Mouse (Mus musculus) ES-CJ7 (cell line): ENCODE measurements around the gene Col9a1.

ENCODE experiments used
- DNase-seq: peaks from one replicate; pipeline ENCODE4 v3.0.0; 2011; ENCODE audit warnings: low read depth, low spot score

Gene Col9a1

DNA sequence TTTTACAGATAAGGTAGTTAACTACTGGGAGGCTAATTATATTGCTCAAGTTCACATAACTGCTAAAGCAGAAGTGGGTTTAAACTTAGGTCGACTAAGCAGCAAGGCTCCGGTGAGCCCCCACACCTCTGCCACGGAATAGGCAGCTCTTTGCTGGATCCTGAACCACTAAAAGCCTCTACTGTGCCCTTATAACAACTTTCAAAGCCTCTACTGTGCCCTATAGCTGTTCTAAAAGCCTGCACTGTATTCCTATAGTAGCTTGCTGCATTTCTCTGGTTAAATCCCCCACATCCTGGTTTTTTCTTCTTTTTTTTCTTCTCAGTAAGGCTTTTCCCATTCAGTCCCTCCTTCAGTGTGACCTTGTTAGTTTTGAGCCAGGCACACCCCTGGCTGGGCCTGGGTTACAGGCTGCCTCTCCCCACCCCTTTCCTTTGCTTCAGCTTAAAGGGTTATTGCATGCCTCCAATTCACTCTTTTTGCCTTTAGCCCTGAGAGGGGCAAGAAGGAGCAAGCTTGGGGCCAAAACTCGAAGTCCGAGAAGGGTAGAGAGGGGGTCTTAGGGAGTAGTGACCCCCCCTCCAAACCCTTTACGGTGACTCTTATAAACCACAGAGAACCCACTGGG, at the start of gene Col9a1:
Gene Col9a1 (plus strand): TSS at position 387 of the 628 bp plus-strand sequence.
- DNase-seq = no peak

DNA sequence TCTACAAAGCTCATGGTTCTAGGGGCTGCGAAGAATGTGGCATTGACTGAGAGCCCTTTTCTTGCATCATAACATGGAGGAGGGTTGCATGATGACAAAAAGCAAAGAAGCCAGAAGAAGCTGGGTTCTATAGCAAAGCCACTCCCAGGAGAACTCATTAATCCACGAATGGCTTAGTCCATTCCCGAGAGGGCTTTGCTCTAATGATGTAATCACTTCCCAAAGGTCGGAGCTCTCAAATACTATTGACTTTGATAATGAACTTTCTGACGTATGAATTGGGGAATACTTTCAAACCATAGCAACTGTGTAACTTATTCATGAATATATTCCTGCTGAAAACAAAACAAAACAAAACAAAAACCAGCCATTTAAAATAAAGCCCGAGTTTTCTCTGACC, 49.5 kb upstream of the Col9a1 start:
- DNase-seq = no peak

- no peak for DNase-seq
Observed at GRCm38 (mm10) chr1:24133853-24134252, 43.6 kb upstream of the Col9a1 start.

DNA sequence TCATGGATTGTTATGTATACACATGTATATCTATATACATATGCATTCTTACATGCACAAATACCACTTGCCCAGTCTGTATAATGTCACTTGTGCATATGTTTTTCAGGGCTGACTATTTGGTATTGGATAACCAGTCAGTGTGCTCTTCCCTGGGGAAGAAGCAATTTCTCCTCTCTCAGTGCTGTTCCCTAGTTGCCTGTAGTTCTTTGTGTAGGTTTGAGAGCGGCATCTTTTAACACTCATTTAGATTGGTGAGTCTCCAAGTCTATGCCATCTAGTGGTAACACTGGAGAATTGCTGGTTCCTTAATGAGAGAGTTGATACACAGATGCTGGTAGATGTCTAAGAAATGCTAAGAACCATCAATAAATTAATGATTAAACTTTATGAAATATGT, 42.6 kb upstream of the Col9a1 start:
- DNase-seq = peak; percentile 66

DNA sequence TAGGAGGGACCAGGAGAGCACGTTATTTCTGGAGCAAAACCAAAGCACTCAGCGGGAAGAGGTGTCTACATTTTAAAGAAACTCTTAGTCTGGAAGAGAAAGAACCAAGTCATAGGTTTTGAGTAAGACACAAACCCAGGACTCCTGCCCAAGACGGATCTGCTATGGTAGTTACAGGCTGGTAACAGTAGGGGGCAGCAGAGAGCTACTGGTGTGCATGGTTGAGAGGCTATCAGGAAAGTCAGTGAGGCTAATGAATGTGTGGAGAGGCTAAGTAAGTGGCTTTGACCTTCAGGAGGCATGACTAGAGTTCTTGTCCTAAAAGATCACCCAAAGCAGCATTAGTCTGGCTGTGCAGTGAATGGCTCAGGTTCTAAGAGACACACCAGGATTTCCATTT, 40.3 kb upstream of the Col9a1 start:
- peak; percentile 82 for DNase-seq

GRCm38 (mm10) chr1:24140555-24140954, 36.9 kb upstream of the Col9a1 start:
- no peak for DNase-seq

GRCm38 (mm10) chr1:24143504-24143903, 33.9 kb upstream of the Col9a1 start:
- DNase-seq = no peak

DNA sequence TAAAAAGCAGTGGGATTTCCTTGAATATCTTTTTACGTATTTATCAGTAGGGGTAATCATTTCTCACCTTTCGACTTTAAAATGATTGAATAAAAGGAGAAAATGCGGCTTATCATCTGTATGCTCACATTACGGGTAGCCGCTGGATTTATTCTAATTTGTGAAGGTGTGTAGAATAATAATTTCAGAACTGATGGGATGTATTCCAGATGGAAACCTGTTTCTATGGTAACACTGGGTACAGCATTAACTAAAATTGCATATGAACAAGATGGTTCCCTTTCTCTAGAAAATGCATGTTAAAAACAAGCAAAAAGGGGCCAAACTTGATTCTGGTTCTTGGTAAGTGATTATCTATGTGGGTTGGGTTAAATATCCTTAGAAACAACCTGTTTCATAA, 19.7 kb upstream of the Col9a1 start:
- DNase-seq = no peak

DNA sequence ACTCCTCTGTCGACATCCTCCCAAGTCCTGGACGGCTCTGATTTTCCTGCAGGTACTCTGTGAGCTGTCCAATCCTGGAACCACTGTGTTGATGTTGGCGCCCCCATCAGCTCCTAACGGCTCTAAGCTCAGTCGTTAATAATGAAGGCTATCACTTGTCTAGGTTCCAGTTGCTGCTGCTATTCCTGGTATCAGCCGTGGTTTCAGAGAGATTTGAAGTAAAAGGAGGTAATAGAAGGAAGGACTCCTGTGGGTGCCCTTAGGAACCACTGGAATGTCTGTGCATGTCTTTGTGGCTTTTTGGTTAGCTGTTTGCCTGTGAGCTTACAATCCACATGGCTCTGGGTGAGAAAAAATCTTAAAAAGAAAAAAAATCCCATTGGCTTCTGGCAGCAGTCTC, 8.0 kb upstream of the Col9a1 start:
- peak; percentile 11 for DNase-seq

DNA sequence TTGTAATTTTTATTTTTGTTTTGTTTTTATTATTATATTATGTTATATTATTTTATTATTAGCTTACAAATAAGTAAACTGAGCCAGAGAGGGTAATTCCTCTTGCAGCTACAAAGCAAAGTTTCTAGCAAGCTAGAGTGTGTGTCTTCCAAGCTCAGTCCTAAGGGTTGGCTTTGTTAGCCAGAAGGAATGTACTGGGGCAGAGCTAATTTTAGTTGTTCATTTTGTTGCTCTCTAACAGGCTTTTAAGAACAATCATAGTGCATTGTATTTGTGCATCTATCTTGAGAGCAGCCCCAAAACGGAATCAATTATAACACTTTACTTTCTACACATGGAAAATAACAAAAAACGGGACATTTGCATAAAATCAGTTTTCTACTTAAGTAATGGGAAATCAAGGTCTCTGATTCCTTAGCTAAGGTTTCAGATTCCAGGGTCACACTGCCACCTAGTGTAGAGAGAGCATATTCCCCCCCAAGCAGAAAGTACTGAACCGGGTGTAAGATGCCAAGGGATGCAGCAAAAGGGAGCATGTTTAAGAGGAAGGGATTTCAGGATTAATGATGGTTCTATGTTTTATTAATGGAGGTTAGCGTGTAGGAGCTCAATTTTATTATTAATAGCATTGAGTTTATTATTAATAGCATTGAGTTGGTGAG, 6.1 kb upstream of the Col9a1 start:
- peak; percentile 61 for DNase-seq

GRCm38 (mm10) chr1:24171898-24172297, 5.5 kb upstream of the Col9a1 start:
- DNase-seq = no peak

- no peak for DNase-seq
Observed at GRCm38 (mm10) chr1:24172656-24173055, 4.8 kb upstream of the Col9a1 start.

GRCm38 (mm10) chr1:24175761-24176160, 1.6 kb upstream of the Col9a1 start:
- no peak for DNase-seq

GRCm38 (mm10) chr1:24179856-24180255, 2.4 kb downstream of the Col9a1 start:
- DNase-seq = no peak

GRCm38 (mm10) chr1:24184981-24185380, 7.6 kb downstream of the Col9a1 start:
- DNase-seq = no peak

GRCm38 (mm10) chr1:24186964-24187363, 9.6 kb downstream of the Col9a1 start:
- no peak for DNase-seq

DNA sequence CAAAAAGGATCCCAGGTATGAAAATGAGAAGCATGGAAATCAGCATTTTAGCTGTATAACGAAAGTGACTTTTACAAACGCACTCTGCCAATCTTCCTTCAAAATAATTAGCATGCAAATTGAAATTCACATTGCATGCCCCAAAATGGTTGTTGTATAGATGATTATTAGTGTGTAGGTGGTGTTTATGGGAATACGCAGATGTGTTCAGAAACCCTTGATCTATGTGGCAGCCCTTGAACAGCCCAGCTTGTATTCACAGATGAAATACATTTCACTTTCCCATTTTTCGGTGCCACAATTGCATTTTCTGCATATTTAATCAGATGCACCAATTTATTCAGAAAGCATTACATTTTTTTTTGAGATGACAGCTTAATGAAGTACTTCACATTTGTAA, 14.3 kb downstream of the Col9a1 start:
- DNase-seq = no peak

DNA sequence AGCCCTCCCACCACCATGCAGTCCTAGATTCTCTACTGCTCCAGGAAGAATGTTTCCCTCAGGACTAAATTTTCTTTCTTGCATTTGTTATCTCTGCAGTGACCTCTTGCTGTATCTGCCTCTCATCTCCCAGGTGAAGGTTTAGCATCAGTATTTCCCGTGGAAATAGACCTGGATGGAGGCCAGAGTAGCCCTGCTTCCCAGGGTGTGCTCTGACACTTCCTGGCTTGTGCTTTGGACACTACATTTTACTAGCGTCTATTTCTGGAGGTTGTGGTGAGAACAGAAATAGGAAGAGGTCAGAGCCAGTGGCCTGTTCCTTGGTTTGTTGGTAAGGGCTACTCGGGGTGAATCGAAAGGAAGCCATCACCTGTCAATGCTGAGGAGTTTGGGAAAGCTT, 16.7 kb downstream of the Col9a1 start:
- DNase-seq = no peak

- no peak for DNase-seq
Observed at GRCm38 (mm10) chr1:24195070-24195840, 17.8 kb downstream of the Col9a1 start.

GRCm38 (mm10) chr1:24195951-24196517, 18.6 kb downstream of the Col9a1 start:
- no peak for DNase-seq

- DNase-seq = no peak
Observed at GRCm38 (mm10) chr1:24211621-24212385, 34.4 kb downstream of the Col9a1 start.

DNA sequence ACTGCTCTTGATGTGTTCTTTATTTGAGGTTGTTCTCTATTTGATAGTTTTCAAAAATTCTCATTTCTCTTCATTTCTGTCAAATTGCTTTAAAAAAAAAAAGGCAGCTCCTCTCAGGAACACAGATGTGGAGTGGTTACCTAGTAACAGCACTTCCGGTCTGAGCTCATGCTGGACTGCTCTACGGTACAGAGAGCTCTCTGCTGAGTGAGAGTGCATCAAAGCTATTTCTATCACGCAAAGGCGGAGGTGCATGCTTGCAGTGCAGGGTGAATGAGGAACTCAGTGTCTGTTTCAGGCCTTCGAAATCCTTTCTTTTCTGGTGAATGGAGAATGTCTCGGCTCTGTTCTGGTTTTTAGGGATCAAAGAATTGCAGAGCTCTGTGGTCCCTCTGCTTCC, 41.6 kb downstream of the Col9a1 start:
- DNase-seq = no peak
